Mouse (Mus musculus) bone marrow, adult 2 months (tissue): ENCODE results near the gene Ano8. TPM values are rescaled to one million over a fixed set of nuclear protein-coding genes. Genes with fewer than 3 reads are reported as not detected.
"Not testable (repeated sequence)": the region's sequence is repeated elsewhere in the genome, so short reads cannot be mapped to it uniquely, and the experiment has no call there.

Source experiments
- H3K27ac ChIP-seq: fragments of 200-500 bp; 2 replicates; pipeline ENCODE4 v1.5.1; 2012; ENCODE audit warnings: low read depth, mild to moderate bottlenecking, control low read depth, inconsistent platforms, low read length; ENCODE audit not compliant: control insufficient read depth, poor library complexity, insufficient read depth
- H3K4me1 ChIP-seq: fragments of 200-500 bp; 2 replicates; pipeline ENCODE4 v1.6.1; 2011; ENCODE audit warnings: low read length; ENCODE audit not compliant: control insufficient read depth, insufficient read depth
- H3K4me3 ChIP-seq: fragments of 200-500 bp; replicated peaks from 2 replicates; pipeline ENCODE3; 2011; ENCODE audit warnings: mild to moderate bottlenecking, low read depth, low read length, control low read depth; ENCODE audit not compliant: control insufficient read depth
- CTCF ChIP-seq: fragments of 200-500 bp; IDR thresholded peaks from 2 replicates; pipeline ENCODE4 v1.5.1; 2011; ENCODE audit warnings: low read length, control low read depth; ENCODE audit not compliant: control insufficient read depth, insufficient read depth
- POLR2A ChIP-seq: fragments of 200-500 bp; IDR thresholded peaks from 2 replicates; pipeline ENCODE4 v1.6.1; 2011; ENCODE audit warnings: low read depth, mild to moderate bottlenecking, control low read depth, low read length, borderline replicate concordance; ENCODE audit not compliant: control insufficient read depth
- WGBS: fragments of 180-500 bp; shearing (Covaris S2); methylation state at CpG from one replicate; pipeline ENCODE4 v1.1.7; 2018; 5-methylcytosine and 5-hydroxymethylcytosine counted together
- polyA plus RNA-seq: library from polyadenylated mRNA; stranded (reverse); fragments of >200 nt; gene quantifications from 2 replicates; pipeline ENCODE4 v1.2.4, GENCODE M21; 2011; ENCODE audit warnings: low replicate concordance; ENCODE audit not compliant: missing spikeins, insufficient read depth, insufficient read length

The Ano8 gene
- polyA plus RNA-seq, 1 experiment = 6.3 TPM

DNA sequence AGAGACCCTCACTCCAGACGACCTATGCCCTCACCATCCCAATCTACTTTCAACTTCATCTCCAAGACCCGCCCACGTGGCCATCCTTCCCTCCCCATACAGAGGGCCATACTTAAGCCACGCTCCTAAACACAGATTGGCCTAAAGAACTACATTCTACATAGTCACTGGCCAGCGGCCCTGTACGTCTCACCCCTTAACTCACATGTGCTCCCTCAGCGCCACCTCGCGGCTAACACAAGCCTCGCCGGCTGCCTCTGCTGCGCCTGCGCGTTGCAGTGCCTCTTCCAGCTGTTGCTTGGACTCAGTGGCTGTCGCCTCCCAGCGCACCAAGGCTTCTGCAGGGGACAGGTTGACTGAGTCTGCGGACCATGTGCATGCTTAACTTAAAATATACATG is 35.9 kb upstream of the Ano8 start:
- TF ChIP-seq POLR2A (no peak), CTCF (peak; percentile 92)
- Histone ChIP-seq H3K4me3 (no peak overlapping the region), H3K4me1 (no peaks in the 10 kb centered on the region; the same call in 1 of the 2 replicates), H3K27ac (no peak overlapping the region)
- WGBS = 3% methylated on average over 17 of the region's 17 CpGs

DNA sequence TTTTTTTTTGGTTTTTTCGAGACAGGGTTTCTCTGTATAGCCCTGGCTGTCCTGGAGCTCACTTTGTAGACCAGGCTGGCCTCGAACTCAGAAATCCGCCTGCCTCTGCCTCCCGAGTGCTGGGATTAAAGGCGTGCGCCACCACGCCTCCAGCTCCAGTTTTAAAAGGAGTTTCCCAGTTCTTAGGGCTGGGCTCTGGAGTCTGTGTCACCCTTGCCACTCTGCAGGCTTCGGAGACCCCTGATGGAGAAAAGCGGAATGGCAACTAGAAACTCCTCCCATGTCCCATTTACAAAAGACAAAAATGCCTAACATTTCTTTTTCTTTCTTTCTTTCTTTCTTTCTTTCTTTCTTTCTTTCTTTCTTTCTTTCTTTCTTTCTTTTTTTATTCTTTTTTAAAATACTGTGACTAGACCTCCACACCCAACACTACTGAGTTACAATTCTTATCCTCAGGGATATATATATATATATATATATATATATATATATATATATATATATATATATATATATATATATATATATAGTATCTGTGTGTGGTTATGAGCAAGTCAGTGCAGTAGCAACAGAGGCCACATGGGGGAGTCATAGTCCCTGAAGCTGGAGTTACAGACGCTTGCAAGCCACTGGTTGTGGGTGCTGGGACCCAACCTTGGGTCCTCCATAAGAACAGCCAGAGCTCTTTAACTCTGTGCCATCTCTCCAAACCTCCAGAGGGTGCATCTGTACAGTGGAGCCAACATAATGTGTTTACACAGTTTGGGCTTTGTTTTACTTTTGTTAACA is 33.5 kb upstream of the Ano8 start:
- not testable (repeated sequence) for H3K4me1 ChIP-seq, H3K4me3 ChIP-seq, H3K27ac ChIP-seq
- TF ChIP-seq CTCF = peak; percentile 43
- WGBS = 13% methylated on average over 10 of the region's 10 CpGs

DNA sequence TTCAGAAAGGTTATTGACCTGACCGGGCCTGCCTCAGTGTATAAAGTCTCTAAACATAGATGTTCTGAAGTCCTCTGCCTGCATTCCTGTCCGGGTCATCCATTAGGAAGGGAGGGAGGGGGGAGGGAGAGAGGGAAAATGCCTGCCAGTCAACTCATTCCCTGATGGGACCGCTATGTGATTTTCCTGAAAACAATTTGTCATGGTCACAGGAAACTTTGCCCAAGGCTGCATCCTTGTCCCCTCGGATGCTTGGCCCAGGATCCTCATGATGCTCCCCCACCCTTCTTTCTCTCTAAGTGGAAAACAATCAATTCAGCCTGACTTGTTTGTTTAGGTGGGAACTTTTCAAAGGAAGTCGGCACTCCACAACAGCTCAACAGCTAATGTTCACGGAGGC is 31.0 kb upstream of the Ano8 start:
- Histone ChIP-seq H3K4me3 (no peak overlapping the region), H3K27ac (no peak overlapping the region), H3K4me1 (no peaks in the 10 kb centered on the region; the same call in 1 of the 2 replicates)
- WGBS = 70% methylated on average over 6 of the region's 6 CpGs
- TF ChIP-seq CTCF (no peak), POLR2A (no peak)

DNA sequence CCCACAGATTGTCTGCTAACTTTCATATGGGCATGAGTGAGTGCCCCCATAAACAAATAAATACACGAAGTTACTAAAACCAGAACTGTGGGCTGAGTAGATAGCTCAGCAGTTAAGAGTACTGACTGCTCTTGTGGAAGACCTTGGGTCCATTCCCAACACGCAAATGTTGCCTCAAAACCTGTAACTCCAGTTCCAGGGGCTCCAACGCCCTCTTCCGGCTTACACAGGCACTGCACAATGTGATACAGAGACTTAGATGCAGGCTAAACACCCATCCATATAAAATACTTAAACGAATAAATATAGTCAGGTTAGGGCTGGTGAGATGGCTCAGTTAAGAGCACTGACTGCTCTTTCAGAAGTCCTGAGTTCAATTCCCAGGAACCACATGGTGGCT is 29.3 kb upstream of the Ano8 start:
- no peak overlapping the region for H3K27ac ChIP-seq
- TF ChIP-seq POLR2A (no peak), CTCF (no peak)
- no peak overlapping the region for H3K4me3 ChIP-seq
- H3K4me1 ChIP-seq = peaks cover 1% of the 10 kb centered on the region
- 71% methylated on average over 5 of the region's 5 CpGs for WGBS

DNA sequence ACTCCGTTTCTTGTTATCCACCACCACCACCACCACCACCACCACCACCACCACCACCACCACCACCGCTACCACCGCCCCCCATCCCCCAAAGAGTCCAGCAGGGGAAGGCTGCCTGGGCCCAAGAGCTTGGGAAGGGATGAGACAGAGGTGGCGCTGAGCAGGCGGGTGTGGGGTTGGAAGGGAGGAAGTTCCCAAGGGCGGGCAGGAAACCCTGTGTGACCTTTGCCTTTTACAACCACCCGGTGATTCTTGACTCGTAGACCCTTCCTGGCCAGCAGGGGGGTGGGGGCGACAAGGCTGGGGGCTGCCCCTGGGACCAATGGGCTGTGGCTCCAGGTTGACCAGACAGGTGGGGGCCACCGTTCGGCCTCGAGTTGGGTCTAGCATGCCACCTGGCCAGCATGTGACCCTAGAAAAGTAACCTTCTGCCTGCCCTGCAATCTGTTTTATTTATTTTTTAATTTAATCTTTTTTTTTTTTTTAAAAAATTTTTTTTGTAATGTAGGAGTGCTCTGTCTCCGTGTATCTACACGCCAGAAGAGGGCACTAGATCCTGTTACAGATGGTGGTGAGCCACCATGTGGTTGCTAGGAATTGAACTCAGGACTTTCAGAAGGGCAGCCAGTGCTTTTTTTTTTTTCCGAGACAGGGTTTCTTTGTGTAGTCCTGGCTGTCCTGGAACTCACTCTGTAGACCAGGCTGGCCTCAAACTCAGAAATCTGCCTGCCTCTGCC is 27.4 kb upstream of the Ano8 start:
- WGBS = 23% methylated on average over 15 of the region's 15 CpGs
- Histone ChIP-seq H3K4me3 (no peak overlapping the region), H3K27ac (no peak overlapping the region), H3K4me1 (peaks cover 1% of the 10 kb centered on the region)
- TF ChIP-seq CTCF (no peak), POLR2A (no peak)

DNA sequence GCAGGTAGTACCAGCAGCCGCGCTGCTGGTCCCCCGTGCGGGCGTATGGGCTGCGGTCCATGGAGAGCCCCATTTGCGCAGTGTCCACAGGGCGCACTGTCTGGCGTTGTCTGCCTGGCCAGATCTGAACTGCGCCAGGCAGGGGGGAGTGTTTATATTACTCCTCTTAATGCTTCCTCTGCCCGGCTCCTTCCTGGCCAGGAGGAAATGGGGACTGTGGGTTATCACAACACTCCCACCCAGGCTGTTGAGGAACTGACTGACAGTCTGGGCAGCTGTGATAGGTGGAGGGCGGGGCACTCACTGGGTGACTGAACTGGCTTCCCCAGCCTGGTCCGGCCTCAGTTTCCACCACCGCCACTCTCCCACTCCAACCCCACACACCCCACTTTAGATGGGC is 25.9 kb upstream of the Ano8 start, which contains the start of gene Plvap:
TSS of gene Plvap (minus strand) at position 109 of the 400 bp plus-strand sequence.
- TF ChIP-seq CTCF = no peak
- no peak for TF ChIP-seq POLR2A
- H3K4me3 ChIP-seq = peak within 1 kb of the TSS; percentile 13
- H3K27ac ChIP-seq = no peak within 1 kb of the TSS; the same call in 1 of the 2 replicates
- peaks cover 1% of the 10 kb centered on the region for H3K4me1 ChIP-seq
- WGBS = 1% methylated on average over 14 of the region's 14 CpGs

DNA sequence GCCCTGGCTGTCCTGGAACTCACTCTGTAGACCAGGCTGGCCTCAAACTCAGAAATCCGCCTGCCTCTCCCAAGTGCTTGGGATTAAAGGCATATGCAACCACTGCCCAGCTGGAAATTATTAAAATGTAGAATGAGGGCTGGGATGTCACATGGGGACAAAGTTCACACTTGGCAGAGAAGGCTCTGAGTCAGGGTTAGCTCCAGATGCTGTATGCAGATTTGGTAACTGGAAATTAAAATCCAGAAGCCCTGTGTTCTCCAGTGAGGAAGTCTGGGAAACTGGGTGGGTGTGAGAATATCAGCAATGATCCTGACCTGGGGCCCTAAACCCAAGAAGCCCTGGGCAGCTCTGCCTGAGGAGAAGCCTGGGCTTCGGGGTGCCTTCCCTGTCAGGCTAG is 23.6 kb upstream of the Ano8 start:
- Histone ChIP-seq H3K4me3 (no peak overlapping the region), H3K27ac (no peak overlapping the region), H3K4me1 (peaks cover 1% of the 10 kb centered on the region)
- TF ChIP-seq POLR2A = no peak
- TF ChIP-seq CTCF = no peak
- 70% methylated on average over 2 of the region's 2 CpGs for WGBS

DNA sequence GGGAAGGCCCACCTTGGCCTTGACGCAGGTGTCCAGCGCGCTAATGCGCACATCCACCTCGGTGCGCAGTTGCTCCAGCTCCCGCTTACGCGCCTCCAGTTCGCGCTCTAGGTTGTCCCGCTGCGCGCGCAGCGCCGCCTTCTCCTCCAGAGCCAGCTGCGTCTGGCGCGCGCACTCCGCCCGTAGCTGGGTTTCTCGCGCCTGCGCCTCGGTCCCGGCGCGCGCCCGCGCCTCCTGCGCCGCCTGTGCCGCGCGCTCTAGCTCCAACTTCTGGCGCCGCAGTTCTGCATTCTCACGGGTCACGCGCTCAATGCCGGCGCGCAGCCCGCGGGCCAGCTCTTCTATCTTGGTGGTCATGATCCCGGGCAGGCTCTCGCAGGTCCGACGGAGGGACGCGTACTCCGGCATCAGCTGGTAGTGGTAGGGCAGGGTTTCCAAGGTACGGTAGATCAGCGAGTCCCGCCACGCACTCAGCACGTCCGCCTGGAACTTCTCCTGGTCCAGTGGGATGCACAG is 21.9 kb upstream of the Ano8 start:
- Histone ChIP-seq H3K4me1 (peaks cover 1% of the 10 kb centered on the region), H3K4me3 (no peak overlapping the region), H3K27ac (no peak overlapping the region)
- 1% methylated on average over 61 of the region's 61 CpGs for WGBS
- TF ChIP-seq POLR2A (no peak; the same call in 1 of the 2 replicates), CTCF (no peak)
